Mouse (Mus musculus) brown adipose tissue, adult 24 weeks (tissue): Measurements from ENCODE around the gene Sema3b. TPM values are rescaled to one million over a fixed set of nuclear protein-coding genes. Genes with fewer than 3 reads are reported as not detected.
A peak's percentile ranks its signal among the peaks of the same experiment; 100 is the strongest.

Experiments
- H3K27ac ChIP-seq: fragments of 200-500 bp; replicated peaks from 2 replicates; pipeline ENCODE4 v1.5.1; 2012; ENCODE audit warnings: low read depth, mild to moderate bottlenecking, low read length
- H3K4me1 ChIP-seq: fragments of 200-500 bp; 2 replicates; pipeline ENCODE4 v1.6.1; 2012; ENCODE audit warnings: low read length, mixed read lengths; ENCODE audit not compliant: control insufficient read depth, insufficient read depth, insufficient read length
- H3K4me3 ChIP-seq: fragments of 200-500 bp; 2 replicates; pipeline ENCODE4 v1.5.1; 2012; ENCODE audit warnings: low read depth, mild to moderate bottlenecking, low read length, moderate library complexity; ENCODE audit not compliant: insufficient read depth
- polyA plus RNA-seq: library from polyadenylated mRNA; stranded (reverse); fragments of >200 nt; gene quantifications from 2 replicates; pipeline ENCODE4 v1.2.4, GENCODE M21; 2012; ENCODE audit not compliant: missing spikeins, insufficient read depth, insufficient read length

Gene Sema3b
- polyA plus RNA-seq, 1 experiment = 3.3 TPM

DNA sequence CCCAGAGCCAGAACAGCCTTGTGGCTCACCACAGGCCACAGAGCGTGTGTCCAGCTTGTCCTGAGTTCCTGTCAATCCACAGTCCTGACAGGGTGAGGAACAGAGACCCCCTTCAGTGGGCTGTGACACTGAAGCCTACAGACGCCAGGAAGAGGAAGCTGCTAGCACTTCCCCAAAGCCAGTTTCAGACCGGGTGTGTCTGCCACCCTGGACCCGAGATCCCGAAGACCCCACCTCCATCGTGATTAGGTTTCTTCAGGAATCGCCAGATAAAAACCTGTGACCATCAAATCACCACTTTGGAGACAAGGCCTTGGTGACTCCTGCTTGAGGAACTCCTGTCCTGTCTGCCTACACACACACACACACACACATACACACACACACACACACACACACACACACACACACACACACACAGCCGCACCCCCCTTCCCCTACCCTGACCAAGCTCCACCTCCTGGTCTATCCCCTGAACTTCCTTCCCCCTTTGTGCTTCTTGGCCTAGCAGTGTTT, 31.3 kb upstream of the Sema3b start:
- H3K27ac ChIP-seq = peak overlapping the region; percentile 75
- no peak overlapping the region for H3K4me3 ChIP-seq
- H3K4me1 ChIP-seq = peaks cover 10% of the 10 kb centered on the region

DNA sequence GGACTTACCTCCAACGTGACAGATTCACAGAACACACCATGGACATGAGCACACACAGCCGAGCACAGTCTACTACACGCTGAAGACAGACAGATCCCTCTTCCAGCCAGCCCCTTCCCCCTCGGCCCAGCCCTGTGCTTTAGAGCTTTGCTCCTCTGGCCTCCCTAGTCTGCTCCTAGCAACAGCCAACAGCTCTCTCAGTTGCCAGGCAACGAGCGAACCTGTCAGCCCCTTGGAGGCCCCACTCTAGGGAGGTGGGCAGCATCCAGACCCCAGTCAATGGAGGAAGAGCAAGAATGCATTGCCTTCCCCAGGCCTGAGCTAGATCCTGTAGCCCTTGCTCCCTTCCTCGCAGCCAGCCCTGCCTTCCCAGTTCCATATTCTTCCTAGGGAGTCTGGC, 28.0 kb upstream of the Sema3b start:
- H3K27ac ChIP-seq = no peak overlapping the region

DNA sequence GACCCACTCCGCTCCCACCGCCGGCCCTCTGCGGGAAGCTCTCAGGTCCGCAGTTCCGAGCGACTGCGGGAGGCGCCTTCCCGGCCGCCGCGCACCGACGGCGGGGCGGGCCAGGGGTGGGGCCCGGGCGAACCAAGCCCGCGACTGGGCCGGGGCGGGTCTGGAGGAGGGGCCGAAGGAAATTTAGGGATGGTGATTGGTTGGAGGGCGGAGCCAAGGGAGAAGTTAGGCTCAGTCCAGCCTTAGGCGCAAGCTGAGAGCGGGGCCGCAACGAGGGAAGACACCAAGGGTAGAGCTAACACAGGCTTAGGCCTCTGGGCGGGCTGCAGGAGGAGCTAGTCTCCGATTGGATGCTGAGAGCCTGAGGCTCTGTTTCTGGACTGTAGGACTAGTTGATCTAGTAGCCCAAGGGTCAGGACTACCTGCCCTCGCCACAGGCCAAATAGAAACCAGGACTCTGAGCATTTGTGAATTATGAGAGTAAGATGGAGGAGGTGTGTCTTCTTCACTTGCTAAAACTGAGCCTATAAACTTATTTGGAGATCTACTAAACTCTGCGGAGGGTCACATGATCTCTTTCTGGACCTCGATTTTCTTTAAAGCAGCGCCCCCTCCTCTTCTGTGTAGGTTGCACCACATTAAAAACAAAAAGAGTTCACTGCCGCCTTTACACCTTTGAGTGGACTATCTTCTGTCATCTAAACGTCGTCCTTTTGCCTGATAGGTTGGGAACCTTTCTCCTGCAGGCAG, 26.4 kb upstream of the Sema3b start, which contains the start of gene Gnai2:
TSS of gene Gnai2 (minus strand) at position 89 of the 750 bp plus-strand sequence.
- H3K27ac ChIP-seq = peak within 1 kb of the TSS; percentile 95
- H3K4me3 ChIP-seq = peak within 1 kb of the TSS; percentile 77
- H3K4me1 ChIP-seq = peaks cover 19% of the 10 kb centered on the region

More for the DNA sequence above, 28.0 kb upstream of the Sema3b start:
- Histone ChIP-seq H3K4me1 (peaks cover 10% of the 10 kb centered on the region), H3K4me3 (no peak overlapping the region)

DNA sequence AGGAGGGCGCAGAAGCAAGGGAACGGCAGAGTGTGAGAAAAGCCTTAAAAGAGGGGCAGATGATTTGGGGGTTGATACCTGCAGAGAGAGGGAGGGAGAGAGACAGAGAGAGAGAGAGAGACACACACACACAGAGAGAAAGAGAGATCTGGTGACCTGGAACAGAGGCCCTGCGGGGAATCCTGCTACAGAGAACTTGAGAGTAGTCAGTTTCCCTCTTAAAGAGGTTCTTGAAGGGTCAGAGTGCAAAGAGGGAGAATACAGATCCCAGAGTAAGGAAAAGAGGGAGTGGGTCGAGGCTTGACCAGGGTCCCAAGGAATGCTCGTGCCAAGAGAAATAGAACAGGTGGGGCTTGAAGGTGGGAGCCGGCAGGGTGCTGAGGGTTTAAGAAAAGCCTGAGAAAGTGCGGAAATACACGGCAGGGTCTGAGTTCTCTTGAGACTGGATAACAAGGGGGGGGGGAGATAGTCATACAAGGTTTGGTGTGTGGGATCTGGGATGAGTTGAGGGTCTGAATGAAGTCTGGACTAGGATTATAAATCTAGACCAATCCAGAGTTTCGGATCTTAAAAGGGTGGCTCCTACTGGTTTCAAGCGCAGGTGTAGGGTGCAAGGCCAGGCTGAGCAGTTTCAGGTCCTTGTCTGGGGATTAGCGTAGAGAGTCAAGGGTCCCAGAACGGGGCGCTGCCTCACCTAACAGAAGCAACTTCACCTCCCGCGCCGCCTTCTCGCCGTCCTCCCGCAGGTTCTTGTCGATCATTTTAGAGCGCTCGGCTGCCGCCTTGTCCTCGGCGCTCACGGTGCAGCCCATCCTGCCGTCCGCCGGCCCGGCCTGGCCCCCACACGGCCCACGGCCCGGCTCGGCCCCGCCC, 25.6 kb upstream of the Sema3b start:
- Histone ChIP-seq H3K4me1 (peaks cover 16% of the 10 kb centered on the region), H3K27ac (peak overlapping the region; percentile 95), H3K4me3 (peak overlapping the region; percentile 77)

DNA sequence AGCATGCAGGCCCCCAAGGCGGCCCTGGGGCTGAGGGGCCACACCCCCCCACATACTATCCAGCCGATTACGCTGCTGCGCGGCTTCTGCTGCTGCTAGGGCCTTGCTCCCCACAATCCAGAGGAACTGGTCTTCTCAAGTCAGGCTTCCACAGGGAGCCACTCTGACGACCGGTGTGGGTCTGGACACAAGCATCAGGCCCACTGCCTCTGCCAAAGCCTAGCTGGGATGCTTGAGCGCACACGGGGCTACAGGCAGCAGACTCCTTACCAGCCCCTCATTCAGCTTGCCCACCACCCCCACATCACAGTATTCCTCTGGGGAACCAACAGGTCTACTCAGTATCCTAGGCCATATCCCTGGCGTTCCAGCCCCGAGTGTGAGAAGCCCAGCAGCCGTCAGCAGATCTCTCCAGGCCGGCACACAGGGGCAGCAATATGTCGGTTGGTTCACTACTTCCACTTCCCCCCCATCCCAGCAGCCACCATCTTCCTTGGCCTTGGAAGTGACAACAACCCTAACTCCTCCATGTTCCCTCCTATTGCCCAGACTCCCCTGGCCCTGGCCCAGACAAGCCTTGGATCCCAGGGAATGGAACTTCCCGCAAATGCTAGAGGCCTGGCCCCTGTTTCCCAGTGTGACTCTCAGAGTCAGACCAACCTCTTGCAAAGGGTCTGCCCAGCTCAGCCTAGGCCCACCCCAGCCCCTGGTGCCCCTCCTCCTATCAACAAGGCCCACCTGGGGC, 24.8 kb upstream of the Sema3b start:
- Histone ChIP-seq H3K4me3 (peak overlapping the region; percentile 77), H3K4me1 (peaks cover 20% of the 10 kb centered on the region), H3K27ac (peak overlapping the region; percentile 95)

DNA sequence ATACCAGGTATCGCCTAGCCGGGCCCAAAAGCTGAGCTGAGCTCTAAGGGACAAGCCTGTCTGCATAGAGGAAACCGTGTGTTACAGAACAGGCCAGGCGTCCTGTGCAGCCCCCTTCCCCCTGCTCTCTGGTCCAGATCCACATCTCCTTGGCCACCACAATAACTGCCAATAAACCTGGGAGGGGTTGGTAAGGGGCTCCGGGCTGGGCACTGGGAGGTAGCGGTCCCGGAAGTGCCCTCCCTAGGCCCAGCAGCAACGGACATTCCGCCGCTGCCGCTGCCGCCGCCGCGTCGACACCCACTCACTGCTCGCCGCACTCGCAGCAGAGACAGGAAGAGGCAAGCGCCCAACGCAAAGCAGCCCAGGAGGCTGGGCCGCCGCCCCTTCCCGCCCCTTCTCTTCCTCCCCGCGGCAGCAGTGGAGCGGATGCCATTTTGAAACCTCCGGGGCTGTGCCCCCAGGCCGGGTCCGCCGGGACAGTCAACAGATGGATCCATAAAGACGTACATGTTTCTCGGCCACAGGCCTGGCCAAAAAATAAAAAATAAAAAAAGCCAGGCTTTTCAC, 24.1 kb upstream of the Sema3b start:
- H3K4me3 ChIP-seq = peak overlapping the region; percentile 77
- H3K4me1 ChIP-seq = peaks cover 20% of the 10 kb centered on the region
- peak overlapping the region; percentile 95 for H3K27ac ChIP-seq

DNA sequence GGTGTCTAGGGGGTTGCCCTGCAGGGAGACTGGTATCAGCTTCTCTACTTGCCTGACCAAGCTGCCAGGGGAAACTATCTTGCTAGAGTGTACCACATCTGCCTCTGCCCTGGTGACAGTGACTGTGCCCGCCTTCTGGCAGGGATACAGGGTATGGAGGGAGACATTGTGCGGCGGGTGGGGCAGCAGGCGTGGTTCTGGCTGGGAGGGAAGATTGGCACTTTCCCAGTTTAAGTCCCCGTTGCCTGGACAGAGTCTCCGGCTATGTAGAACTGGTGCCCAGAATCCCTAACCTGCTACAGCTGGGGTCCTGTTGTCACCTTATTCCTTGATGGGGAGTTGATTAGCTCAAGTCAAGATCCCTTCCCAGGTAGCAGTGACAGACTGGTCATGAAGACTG, 23.4 kb upstream of the Sema3b start:
- H3K27ac ChIP-seq = peak overlapping the region; percentile 88
- peaks cover 26% of the 10 kb centered on the region for H3K4me1 ChIP-seq
- peak overlapping the region; percentile 77 for H3K4me3 ChIP-seq

DNA sequence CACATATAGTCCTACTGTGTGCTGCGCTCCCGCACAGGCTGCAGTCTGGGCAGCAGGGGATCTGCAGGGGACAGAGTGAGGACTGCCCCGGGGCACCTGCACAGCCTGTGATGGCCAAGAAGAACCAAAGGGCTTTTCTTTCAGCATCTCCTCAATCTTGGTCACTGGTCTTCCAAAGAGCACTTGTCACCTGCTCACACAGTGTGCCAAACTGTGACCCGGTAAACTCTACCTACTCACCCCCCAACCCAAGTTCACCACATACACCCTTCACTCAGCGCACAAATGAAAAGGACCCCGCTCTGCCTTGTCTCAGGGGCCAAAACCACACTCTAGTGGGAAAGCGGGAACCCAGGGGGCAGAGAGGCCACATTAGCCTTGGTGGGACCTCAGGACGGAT, 22.8 kb upstream of the Sema3b start:
- H3K27ac ChIP-seq = peak overlapping the region; percentile 88
- H3K4me1 ChIP-seq = peaks cover 29% of the 10 kb centered on the region
- H3K4me3 ChIP-seq = peak overlapping the region; percentile 77

DNA sequence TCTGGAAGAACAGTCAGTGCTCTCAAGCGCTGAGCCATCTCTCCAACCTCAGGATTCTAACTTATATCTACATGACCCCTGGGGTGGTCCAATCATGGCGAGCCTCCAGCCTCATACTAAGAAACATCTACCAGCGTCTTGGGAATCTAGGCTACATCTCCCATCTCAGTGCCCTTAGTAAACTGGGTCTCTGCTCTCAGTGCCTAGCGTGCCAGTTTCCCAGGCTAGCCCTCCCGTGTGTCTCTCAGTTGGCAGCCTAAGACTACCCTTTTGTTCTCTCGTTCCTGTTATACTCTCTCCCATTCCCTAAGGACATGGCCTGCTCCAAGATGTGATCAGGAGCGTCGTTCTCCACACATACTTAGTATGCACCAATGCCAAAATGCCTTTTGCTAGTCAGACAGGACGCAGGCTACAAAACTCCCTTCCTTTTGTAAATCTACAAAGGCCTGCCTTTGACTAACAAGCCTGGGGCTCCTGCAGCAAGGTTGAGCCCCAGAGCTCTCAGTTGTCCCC, 22.3 kb upstream of the Sema3b start:
- peaks cover 29% of the 10 kb centered on the region for H3K4me1 ChIP-seq
- peak overlapping the region; percentile 77 for H3K4me3 ChIP-seq
- H3K27ac ChIP-seq = peak overlapping the region; percentile 88

DNA sequence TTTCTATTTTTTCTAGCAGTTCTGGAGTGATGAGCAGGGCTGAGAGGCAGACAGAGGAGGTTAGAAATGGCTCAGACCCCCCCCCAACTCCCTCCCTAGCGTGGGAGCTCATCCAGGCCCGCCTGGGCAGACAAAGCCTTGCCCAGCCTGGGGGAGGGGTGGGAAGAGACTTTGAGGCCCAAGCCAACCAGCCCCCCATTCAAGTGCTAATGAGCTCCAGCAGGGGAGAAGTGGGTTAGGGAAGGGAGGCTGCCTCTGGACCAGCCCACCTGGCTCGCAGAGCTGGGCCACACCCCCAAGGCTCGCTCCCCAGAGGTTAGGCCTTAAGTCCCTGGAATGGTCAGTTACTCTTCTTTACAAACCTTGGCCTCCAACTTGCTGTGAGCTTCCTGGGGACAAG, 21.5 kb upstream of the Sema3b start:
- Histone ChIP-seq H3K27ac (peak overlapping the region; percentile 88), H3K4me3 (peak overlapping the region; percentile 24; the same call in 1 of the 2 replicates), H3K4me1 (peaks cover 29% of the 10 kb centered on the region)

DNA sequence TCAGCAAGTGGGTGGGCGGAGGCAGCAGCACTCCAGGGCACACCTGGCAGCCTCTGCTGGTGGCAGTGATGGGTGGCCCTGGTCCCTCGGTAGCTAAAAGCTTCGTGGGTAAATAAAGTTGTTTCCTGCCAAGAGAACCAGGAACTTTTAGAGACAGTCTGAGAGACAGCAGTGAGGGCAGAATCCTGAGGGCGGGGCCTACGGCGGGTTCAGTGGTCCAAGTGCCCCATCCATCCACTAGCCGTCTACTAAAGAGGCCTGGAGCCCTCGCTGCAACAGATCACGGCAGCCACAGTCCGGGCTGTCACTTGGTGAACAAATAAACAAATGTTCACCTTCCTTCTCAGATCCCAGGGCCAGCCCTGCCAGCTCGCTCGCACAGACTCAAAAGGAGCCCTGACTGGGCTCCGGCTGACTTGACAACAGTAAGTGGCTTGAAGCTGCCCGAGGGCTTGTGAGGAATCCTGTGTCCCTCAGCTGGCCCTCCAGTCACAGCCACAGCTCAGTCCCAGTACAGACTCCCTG, 20.9 kb upstream of the Sema3b start:
- peaks cover 35% of the 10 kb centered on the region for H3K4me1 ChIP-seq
- peak overlapping the region; percentile 24 for H3K4me3 ChIP-seq
- peak overlapping the region; percentile 88 for H3K27ac ChIP-seq

DNA sequence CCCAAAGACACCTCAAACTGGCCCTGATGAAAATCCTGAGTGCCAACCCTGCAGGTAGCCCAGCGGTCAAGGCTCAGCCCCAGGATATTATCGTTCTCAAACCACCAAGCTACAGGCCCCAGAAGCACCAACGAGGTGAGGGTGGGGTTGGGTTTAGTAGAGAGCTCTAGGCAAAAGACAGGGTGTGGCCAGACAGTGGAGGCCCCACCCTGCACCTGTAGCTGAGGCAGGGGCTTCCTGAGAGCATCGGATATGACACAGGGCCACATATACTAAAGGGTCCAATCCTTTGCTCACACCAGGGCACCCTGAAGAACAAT, 20.3 kb upstream of the Sema3b start:
- H3K4me1 ChIP-seq = peaks cover 38% of the 10 kb centered on the region
- peak overlapping the region; percentile 24 for H3K4me3 ChIP-seq
- peak overlapping the region; percentile 88 for H3K27ac ChIP-seq

DNA sequence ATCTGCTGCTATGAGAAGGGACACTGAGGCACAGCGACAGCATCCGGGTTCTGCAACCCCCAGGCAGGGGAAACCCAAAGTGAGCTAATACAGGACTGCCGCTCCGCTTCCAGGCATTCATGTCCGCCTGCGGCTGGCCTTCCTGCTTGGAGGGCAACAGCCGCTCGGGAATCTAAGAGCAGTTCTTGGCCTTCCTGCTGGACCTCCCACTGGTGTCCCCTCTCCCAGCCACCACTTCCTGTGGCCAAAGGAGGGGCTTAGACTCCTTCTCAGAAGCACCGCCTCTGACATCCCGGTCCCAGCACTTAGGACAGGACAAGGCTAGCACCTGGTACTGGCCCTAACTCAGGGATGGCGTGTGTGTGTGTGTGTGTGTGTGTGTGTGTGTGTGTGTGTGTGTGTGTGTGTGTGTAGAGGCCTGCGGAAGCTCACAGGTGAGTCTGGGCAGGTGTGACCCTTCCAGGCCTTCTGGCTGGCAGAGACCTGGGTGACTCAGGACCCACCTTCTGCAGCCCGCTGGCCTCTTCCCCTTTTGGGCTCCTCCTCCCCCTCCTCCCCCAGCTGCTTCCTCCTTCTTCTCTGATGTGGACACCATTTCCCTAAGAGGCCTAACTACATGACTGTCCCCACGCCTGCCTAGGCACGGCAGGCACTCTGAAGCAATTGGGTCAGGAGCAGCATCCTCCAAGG, 19.8 kb upstream of the Sema3b start:
- H3K27ac ChIP-seq = peak overlapping the region; percentile 88

More for the DNA sequence above, 19.8 kb upstream of the Sema3b start:
- peak overlapping the region; percentile 49 for H3K4me3 ChIP-seq
- H3K4me1 ChIP-seq = peaks cover 42% of the 10 kb centered on the region
